Mouse (Mus musculus) spleen, postnatal 10 days (tissue): ENCODE data around the gene Capn5.
"Not testable (repeated sequence)": the region's sequence is repeated elsewhere in the genome, so short reads cannot be mapped to it uniquely, and the experiment has no call there.

Source experiments
- DNase-seq, 2 experiments: peaks; one replicate each; pipeline ENCODE4 v3.0.0; 2021 to 2022; ENCODE audit warnings: low spot score in 2 of 2

The Capn5 gene

DNA sequence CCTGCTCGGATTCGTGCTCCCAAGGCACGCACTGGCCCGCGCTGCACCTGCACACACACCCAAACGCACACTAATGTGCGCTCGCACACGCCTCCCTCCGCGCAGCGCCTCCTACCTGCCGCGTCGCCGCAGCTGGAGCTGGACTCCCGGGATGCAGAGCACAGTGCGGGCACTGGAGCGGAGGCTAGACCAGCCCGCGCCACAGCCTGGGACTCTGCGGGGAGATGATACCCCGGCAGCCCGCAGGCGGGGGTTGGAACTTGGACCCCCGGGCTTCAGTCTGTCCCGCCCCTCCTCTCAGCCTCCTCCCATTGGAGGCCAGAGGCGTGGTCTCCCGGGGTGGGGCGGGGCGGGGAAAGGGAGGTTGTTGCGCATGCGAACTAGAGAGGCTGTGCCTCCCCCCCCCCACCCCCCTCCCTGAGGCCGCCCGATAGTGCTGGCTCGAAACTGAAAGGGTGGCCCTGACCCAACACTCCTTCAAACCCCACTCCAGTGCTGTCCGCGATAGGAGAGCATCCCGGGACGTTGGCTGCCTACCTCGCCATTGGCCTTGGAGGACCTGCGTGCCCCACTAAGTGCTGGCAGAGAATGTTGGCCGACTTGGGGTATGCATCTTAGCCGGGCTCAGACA is at the start of gene Capn5:
Capn5 (minus strand) TSS at position 346 of the 631 bp plus-strand sequence.
- peak; percentile 79 for DNase-seq

DNA sequence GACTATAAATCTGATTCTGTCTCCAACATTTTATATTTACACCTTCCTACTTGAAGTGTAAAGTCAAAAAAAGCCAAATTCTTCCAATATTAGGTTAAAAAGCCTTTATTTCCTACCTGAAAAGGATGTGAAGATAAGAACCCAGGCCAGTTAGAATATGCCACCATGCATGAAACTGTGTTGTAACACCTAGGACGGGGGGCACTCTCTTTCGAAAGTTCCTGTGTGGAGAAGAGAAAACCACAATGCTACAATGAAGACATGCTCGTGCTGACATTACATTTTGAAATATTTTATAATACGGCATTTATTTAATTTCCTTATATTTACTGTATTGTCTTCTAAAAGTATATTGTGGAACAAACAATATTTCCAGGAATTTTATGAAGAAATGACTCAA is 45.7 kb upstream of the Capn5 start:
- DNase-seq: no peak

DNA sequence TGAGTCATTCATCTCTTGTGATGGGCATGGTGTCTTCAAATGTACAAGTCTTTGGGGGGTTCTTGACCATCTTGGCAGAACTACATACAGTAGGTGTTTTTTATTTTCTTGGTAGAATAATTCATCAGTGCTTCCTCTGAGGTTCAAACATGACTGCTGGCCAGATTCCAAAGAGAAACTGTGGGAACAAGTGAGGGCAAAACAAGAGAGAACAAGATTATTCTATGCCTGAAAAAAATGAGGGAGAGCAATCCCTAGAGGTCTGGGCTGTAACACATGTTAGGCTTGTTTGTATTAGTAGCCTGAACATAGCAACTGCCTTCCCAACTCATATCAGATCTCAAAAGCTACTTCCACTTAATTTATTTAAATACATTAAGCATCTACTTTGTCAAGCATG is 38.6 kb upstream of the Capn5 start:
- DNase-seq: no peak

DNA sequence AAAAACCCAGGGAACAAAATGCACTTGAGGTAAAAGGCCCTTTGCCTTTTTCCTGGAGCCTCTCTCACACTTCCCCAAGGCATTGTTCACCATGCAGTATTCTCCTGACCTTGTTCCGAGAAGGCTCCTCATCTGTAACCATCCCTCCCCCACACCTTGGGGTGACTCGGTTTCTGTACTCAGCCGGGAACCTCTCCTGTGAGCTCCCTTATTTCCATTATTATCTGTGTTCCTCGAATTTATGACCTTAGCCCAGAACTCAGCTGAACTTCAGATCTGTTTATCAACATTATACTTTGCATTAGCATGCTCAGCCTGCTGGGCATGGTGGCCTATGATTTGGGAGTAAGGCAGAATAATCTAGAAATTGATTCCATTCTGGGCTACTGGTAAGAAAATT is 24.9 kb upstream of the Capn5 start:
- DNase-seq: no peak

DNA sequence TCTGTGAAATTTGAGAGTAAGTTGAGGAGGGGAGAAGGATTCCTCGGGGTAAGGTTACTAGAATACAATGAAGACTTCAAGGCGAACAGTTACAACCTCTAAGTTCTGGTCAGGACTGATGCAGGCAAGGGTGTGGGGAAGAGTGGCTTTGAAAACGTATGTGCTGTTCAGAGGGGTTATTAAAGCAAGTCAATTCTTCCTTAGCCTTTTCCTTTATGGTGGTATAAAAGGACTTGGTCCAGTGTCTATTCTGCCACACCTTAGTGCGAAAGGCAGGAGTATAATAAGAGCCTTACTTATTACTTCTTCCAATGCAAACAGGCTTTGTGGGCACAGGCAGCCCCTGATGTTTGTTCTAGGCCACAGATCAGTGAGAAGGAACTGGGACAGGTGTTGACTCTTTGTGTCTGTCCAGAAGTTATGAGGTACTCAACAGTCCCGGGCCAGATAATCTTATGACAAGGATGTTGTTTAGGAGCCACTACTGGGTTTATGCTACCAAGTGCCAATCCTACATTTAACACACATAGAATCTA is 23.5 kb upstream of the Capn5 start:
- no peak for DNase-seq

DNA sequence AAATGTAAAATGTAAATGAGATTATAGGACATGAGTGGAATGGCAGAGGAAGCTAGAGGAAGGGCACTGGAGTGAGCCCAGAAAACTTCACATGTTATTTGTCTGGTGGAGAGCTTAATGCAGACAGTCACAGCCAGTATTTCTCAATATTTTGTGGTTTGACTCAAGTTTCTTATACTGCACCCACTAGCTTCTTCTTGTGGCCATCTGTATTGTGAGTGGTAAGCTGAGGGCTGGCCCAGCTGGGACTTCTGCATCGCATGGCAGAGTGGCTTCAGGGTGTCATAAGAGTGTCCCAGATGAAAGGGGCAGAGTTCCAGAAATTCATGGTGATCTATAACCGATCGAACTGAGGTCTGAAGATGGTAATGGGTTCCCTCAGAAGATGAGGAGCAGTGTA is 22.3 kb upstream of the Capn5 start:
- no peak for DNase-seq

DNA sequence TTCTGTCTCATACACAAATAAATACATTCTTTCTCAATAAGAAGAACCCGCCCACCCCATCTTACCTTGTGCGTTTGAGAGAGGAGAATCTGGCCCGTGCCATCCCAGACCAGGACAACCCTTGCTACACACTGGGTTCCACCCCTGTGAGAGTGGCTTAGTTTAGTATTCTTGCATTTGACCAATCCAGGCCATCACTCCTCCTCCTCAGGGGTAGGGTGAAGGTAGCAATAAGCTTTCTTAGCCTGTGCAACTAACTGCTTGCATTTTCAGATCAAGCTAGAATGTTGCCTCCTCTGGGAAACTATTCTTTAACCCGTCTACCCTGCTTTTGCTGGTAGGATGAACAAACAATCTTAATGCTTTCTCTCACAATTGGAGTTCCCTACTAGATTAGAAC is 21.3 kb upstream of the Capn5 start, which contains the start of gene B3gnt6:
B3gnt6 (minus strand) TSS at position 101 of the 400 bp plus-strand sequence.
- DNase-seq: no peak

DNA sequence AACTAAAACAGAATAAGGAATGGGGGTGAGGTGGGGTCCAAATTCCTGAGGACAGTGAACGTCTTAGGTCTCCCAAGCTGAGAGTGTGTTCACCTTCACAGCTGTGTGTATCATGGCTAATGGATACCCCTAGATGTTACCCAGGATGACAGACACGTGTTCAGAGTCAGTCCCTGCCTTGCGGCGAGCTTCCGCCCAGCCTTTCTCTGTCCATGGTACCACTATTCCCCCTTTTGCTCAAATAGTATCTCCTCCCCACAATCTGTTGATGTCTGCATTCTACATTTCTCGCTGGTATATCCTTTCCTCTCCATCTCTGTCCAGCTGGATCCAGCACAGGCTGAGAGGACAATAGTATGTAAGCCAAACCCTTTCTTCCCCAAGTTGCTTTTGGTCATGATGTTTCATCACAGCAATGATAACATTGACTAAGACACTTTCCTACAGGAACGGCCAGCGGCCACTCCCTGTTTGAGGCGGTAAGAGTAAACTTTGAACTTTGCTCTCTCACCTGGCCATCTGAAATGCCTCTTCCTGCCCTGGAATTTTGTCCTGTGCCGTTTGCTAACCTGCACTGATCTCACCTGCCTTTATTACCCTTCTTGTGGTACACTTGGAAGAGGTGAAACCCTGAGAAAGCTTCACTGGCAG is 17.2 kb upstream of the Capn5 start:
- no peak for DNase-seq

DNA sequence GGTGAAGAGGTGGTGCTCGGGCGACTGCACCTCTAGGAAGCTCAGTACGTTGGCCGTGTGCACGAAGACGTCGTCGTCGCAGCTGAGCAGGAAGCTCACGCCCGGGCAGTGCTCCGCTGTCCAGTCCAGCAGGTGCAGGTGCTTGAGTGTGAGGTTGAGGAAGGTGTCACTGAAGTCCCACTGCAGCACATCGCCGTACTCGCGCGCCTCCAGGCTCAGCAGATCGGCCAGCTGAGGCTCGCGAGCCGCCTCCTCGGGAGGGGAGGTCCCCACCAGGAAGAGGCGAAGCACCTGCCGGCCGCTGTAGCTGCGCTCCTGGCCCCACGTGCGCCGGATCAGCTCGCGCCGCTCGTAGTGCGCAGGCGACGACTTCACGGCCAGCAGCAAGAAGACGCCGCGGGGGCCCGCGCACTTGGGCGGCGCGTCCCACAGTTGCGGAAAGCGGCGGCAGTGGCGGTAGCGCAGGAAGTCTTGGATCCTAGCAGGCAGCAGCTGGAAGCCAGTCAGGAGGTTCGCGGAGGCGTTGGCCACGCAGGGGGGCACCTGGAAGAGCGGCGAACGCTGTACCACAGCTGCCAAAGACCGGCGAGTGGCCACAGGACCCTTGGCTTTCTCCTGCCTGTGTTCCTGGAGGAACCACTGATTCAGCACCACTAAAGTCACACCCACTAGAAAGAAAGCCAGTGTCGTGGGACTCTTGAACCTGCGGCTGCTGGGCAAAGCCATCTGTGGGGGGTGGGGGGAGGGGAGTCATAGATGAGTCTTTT is 16.1 kb upstream of the Capn5 start:
- DNase-seq: no peak

DNA sequence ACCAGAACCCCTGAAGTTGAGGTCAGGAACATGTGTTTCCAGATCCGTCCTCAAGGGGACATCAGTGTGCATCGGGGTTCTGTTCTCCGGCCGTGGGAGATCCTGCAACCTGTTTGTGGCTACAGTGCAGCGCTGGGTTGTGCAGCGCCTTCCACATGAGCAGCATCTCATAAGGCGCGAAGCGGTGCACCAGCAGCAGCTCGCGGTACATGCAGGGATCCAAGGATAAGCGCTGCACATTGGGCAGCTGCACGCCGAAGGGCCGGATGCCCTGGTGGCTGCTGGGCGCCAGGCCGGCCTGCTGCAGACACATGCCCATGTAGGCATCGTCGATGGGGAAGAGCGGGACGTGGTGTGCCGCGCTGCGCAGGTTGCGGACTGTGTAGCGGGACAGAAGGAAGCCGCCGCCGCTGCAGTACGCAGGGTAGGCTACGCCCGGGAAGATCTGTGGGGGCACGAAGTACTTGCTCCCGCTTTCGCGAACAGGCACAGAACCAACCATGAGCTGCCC is 15.5 kb upstream of the Capn5 start:
- DNase-seq: peak in 1 of 2 experiments; percentile 50

DNA sequence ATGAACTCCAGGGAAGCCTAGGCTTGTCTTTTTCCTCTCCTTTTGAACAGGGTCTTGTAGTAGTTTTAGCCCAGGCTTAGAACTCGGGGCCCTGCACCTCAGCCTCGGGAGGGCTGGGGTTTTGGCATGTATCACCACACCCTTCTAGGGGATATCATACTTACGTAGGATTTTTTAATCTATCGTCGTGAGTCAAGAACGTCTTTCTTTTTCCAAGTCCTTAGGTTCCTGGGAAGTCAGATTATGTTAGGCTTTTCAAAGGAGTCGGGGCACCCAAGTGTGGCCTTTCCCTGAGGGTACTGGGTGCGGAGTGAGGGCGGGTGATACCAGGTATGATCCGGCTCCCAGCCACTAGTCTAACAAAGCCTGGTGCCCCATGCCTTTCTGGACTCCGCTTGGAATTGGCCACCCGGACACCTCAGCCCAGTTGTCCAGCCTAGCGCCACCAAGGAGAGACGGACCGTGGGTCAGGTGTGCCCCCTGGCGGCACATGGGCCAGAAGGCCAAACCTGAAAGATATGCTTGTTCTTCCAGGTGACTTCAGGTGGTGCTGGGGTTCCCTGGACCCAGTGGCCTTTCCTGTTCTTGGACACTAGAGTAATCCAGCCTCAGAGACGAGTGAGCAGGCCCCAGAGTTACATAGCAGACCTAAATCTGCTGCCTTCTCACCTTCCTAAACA is 13.6 kb upstream of the Capn5 start:
- DNase-seq: peak in 1 of 2 experiments; percentile 56

DNA sequence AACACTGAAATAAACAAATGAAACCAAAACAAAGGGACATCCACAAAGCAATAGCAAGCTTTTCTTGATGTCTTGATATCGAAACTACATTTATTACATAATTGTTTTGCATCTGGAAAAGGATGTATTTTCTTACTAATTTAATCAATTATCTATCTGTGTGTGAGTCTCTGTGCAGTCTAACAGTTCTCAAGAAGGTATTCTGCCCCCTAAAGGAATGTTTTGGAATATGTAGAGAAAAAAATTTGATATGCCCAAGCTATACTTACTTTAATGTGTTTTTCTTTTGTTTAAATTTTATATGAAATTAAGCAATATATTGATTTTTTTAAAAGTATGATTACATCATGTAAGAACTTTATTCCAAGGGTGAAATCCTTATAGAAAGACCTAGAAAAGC is 12.5 kb upstream of the Capn5 start:
- no peak for DNase-seq

DNA sequence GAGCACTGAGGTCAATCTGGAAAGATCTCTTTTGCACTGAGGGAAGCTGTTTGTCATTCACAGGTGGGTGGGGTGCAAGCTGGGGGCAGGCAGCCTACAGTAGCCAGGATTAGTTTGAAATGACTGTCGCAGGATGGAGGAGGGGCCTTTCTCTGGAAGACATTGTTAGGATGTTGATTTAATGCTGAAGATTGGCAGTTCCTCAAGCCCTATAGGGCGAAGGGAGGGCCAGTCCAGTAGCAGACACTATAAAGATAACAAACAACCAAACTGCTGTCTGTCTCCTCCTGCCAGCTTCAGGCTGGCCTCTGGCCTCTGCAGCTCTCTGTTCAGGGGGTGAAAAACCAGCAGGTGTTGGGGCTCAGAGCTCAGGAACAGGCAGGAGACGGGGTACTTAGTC is 11.7 kb upstream of the Capn5 start:
- no peak for DNase-seq

DNA sequence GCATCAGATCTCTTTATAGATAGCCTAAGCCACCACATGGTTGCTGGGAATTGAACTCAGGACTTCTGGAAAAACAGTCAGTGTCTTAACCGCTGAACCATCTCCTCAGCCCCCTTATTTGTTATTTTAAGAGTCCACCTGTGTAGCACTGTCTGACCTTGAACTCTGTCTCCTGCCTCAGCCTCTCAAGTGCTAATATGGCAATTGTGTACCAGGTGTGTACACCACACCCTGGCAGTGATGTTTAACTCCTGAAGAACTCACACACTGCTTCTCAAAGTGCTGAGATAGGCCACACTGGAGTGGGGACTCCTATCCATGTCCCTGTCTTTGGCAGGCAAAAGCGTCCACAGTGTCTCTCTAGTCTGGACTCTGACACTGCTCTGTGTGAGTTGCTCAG is 10.6 kb upstream of the Capn5 start:
- no peak for DNase-seq

DNA sequence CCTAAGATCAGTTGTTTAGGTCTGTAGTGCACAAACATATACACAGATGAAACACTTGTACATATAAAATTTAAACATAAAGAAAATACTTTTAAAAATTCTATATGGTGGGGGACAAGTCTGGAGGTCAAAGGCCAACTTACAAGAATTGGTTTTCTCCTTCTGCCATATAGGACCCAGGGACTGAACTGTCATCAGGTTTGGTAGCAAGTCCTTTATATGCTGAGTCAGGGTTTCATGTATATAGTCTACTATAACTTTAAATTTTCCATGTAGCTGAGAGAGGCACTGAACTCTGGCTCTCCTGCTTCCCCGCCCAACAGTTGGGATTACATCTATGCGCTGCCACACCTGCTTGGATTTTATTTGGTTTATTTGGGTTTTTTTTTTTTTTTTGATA is 10.2 kb upstream of the Capn5 start:
- no peak for DNase-seq

DNA sequence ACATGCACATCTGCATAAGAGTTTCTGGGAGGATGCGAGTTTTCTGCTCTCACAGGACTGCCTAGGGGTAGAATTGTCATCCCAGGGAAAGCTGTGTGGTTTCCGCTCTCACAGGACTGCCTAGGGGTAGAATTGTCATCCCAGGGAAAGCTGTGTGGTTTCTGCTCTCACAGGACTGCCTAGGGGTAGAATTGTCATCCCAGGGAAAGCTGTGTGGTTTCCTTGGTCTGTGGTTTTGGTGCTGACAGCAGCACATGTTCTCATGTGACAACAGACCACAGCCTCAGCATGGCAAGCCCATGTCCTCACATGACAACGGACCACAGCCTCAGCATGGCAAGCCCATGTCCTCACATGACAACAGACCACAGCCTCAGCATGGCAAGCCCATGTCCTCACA is 9.3 kb upstream of the Capn5 start:
- DNase-seq: not testable (repeated sequence)

DNA sequence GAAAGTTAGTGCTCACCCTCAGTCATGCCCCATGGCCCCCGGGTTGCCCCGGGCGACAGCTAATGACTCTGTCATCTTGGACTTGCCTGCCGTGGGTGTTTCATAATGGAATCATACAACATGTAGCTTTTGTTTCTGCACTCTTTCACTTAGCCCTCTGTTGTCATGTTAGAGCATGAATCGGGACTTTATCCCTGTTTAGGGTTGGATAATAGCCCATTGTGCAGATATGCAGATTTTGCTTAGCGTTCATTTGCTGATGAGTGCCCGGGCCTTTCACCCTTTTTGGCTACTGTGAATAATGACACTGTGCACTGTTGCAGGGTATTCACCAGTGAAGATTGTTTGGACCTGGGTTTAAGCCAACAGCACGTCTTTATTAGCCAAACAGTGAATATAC is 8.6 kb upstream of the Capn5 start:
- DNase-seq: no peak

DNA sequence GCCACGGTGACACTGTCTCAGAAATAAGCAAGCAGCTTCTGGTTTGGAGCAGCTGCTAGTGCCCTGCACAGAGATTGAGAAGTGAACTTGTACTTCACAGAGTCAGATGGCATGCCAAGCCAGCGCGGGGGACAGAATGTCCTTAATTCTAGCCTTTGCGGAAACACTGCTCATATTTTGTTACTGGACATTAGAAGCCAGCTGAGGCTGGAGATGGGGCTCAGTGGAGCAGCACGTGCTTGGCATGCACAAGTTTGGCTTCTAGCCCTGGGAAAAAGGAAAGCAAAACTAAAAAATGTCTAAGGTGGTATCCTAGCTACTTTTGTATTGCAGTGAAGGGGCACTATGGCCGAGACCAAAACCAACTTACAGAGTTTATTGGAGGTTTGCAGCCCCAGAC is 7.3 kb upstream of the Capn5 start:
- no peak for DNase-seq

DNA sequence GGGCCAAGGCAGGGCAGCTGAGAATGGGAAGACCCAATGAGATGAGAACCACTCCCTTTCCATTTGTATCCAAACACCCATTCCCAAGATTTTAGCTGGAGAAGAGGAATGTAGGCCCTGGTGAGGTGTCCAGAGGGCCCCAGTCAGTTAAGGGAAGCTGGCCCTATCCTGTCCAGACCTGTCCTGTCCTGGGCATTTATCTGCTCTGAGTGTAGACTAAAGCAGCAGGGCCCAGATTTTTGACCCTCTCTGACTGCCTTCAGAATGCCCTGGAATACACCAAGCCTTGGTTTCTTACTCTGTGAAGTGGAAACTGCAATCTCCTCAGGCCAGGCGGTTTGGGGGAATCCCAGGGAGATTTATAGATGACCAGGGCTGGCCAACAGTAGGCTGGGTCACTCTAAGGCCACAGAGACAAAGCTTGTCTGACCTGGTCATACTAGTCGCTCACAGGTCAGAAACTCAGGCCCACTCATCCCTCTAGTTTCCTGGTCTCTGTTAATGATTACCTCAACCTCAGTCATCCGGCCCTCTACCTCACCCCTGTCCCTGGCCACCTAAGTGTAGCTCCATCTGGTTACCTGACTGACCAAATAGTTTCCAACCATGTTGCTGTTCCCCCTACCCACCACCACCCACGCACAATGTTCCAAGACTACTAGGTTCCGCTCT is 622 bp upstream of the Capn5 start:
- DNase-seq: peak in 1 of 2 experiments; percentile 19

DNA sequence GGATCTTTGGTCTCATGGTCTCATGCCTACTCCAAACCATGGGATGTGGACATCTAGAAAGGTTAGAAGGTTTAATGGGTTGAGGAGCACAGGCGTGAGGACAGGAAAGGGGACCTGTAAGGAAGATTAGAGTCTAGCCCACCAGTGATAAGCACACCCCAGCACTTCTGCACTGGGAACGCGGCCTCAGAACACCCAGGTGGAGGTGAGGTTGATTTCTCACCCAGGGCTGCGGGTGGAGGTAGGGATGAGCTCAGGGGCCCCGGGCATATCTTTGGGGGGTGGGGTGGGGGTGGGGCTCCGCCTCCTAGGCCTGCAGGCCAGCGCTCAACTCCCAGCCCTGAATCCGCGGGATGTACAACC is 527 bp downstream of the Capn5 start:
- peak in 1 of 2 experiments; percentile 59 for DNase-seq

DNA sequence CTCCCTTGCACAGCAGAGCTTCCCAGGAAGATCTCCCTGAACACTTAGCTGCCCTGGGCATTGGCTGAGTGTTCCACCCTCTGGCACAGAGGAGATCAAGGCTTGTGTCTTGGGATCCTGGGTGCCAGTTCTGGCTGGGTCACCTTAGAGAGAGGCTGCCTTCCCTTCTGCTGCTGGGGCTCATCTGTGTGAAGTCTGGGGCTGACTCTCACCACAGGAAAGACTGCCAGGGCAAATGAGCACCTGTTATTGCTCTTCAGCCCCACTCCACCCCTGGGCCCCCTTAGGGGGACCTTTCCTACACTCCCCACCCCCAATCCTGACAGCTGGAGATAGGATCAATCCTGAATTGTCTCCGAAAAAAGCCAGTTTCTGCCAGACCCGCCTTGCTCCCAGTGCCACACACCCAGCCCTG is 996 bp downstream of the Capn5 start:
- peak; percentile 50 to 59 for DNase-seq
